Mouse (Mus musculus) embryonic stem cell, embryonic (primary cell): Measurements from ENCODE around the gene Rbck1.

Source experiments
- CTCF ChIA-PET, 4 experiments: fragments of 300-600 bp in 2 of 4; fragments of 350-600 bp in 2 of 4; sonication (Branson Sonifier 250); formaldehyde crosslinking; loops; one replicate each; lab custom pipeline; 2022; ENCODE audit warnings: inconsistent platforms in 2 of 4; lab: Charles Lee
- POLR2A ChIA-PET, 4 experiments: fragments of 300-600 bp in 2 of 4; fragments of 350-600 bp in 2 of 4; sonication (Branson Sonifier 250); formaldehyde crosslinking; loops; one replicate each; lab custom pipeline; 2022; ENCODE audit warnings: antibody characterized with exemption in 4 of 4, inconsistent platforms in 1 of 4; lab: Charles Lee

The Rbck1 gene

GRCm38 (mm10) chr2:152349842-152350540 is 17.5 kb upstream of the Rbck1 start:
- POLR2A ChIA-PET = interaction anchor here (0.6 to 5.9 kb wide), 120 partner anchors 8 to 1249 kb away, joined by 3 to 116 read pairs (median 4); partner anchors contain the start of genes Rbck1 (in 4 of the 4), Tbc1d20 (in 3 of the 4), Sox12 (in 2 of the 4) and Trib3 (in 2 of the 4)
- CTCF ChIA-PET = interaction anchor here (0.7 to 3.7 kb wide), 11 partner anchors 10 to 330 kb away, joined by 3 to 40 read pairs (median 6); no protein-coding TSS in a partner anchor

GRCm38 (mm10) chr2:152349205-152349604 is 16.8 kb upstream of the Rbck1 start:
- ChIA-PET POLR2A (interaction anchor here in 3 of 4 experiments (0.6 to 5.9 kb wide), 64 partner anchors 8 to 459 kb away, joined by 3 to 116 read pairs (median 6); partner anchors contain the start of genes Rbck1 (in 2 of the 3), Tbc1d20 (in 2 of the 3), Trib3 (in 2 of the 3) and 6820408C15Rik (in 1 of the 3)), CTCF (interaction anchor here in 3 of 4 experiments (1.3 to 3.7 kb wide), 4 partner anchors 14 to 237 kb away, joined by 5 to 40 read pairs (median 13); no protein-coding TSS in a partner anchor)

GRCm38 (mm10) chr2:152347722-152348121 is 15.3 kb upstream of the Rbck1 start:
- POLR2A ChIA-PET = interaction anchor here in 2 of 4 experiments (0.8 to 10.5 kb wide), 10 partner anchors 10 to 53 kb away, joined by 3 to 137 read pairs (median 6); partner anchors contain the start of gene Rbck1 (in 2 of the 2)
- CTCF ChIA-PET = interaction anchor here in 1 of 4 experiments (5.6 kb wide), 1 partner anchor 15 kb away, joined by 92 read pairs; no protein-coding TSS in a partner anchor

- ChIA-PET POLR2A (interaction anchor here (0.6 to 10.5 kb wide), 13 partner anchors 9 to 191 kb away, joined by 3 to 137 read pairs (median 3); no protein-coding TSS in a partner anchor), CTCF (interaction anchor here (0.7 to 5.6 kb wide), 6 partner anchors 16 to 848 kb away, joined by 3 to 92 read pairs (median 5); no protein-coding TSS in a partner anchor)
Measured at GRCm38 (mm10) chr2:152346776-152347465, 14.5 kb upstream of the Rbck1 start.

- POLR2A ChIA-PET = interaction anchor here (0.6 to 10.5 kb wide), 38 partner anchors 12 to 415 kb away, joined by 3 to 197 read pairs (median 14); partner anchors contain the start of genes Rbck1 (in 3 of the 4), Csnk2a1 (in 2 of the 4), Tbc1d20 (in 2 of the 4) and Sox12 (in 1 of the 4)
- CTCF ChIA-PET = interaction anchor here (0.6 to 5.6 kb wide), 11 partner anchors 14 to 325 kb away, joined by 3 to 92 read pairs (median 18); no protein-coding TSS in a partner anchor
Measured at GRCm38 (mm10) chr2:152345393-152345792, 12.9 kb upstream of the Rbck1 start.

- ChIA-PET POLR2A (interaction anchor here (0.5 to 10.5 kb wide), 89 partner anchors 7 to 803 kb away, joined by 3 to 197 read pairs (median 7); partner anchors contain the start of genes Rbck1 (in 3 of the 4), Csnk2a1 (in 2 of the 4), Mcts2 (in 2 of the 4) and Tbc1d20 (in 2 of the 4)), CTCF (interaction anchor here (0.5 to 5.6 kb wide), 21 partner anchors 10 to 325 kb away, joined by 3 to 92 read pairs (median 6); partner anchors contain the start of gene Rbck1 (in 1 of the 4))
Measured at GRCm38 (mm10) chr2:152344909-152345308, 12.5 kb upstream of the Rbck1 start.

GRCm38 (mm10) chr2:152344361-152344760 is 11.9 kb upstream of the Rbck1 start:
- POLR2A ChIA-PET = interaction anchor here (0.5 to 10.5 kb wide), 170 partner anchors 7 to 1305 kb away, joined by 3 to 197 read pairs (median 6); partner anchors contain the start of genes Rbck1 (in 3 of the 4), Srxn1 (in 3 of the 4), Tbc1d20 (in 3 of the 4) and Csnk2a1 (in 2 of the 4)
- CTCF ChIA-PET = interaction anchor here (0.5 to 5.6 kb wide), 56 partner anchors 10 to 430 kb away, joined by 3 to 92 read pairs (median 4); partner anchors contain the start of genes Rbck1 (in 3 of the 4), Tbc1d20 (in 2 of the 4), Nrsn2 (in 1 of the 4) and Sox12 (in 1 of the 4)

GRCm38 (mm10) chr2:152343329-152344213 is 11.1 kb upstream of the Rbck1 start, which contains the start of gene Trib3:
Trib3 (minus strand) TSS chr2:152344032.
- POLR2A ChIA-PET = interaction anchor here (0.6 to 10.5 kb wide), 200 partner anchors 8 to 1434 kb away, joined by 3 to 197 read pairs (median 5); partner anchors contain the start of genes Rbck1 (in 3 of the 4), Srxn1 (in 3 of the 4), Tbc1d20 (in 3 of the 4) and Csnk2a1 (in 2 of the 4)
- CTCF ChIA-PET = interaction anchor here (0.5 to 5.6 kb wide), 104 partner anchors 8 to 1816 kb away, joined by 3 to 92 read pairs (median 3); partner anchors contain the start of genes Rbck1 (in 3 of the 4), Tbc1d20 (in 3 of the 4), Nrsn2 (in 1 of the 4) and Sox12 (in 1 of the 4)

GRCm38 (mm10) chr2:152339631-152340179 is 7.3 kb upstream of the Rbck1 start:
- ChIA-PET POLR2A (interaction anchor here in 3 of 4 experiments (0.6 to 10.5 kb wide), 25 partner anchors 8 to 320 kb away, joined by 3 to 197 read pairs (median 4); partner anchors contain the start of genes Tbc1d20 (in 2 of the 3), Csnk2a1 (in 1 of the 3), Nrsn2 (in 1 of the 3) and Rbck1 (in 1 of the 3)), CTCF (interaction anchor here in 3 of 4 experiments (0.5 to 5.1 kb wide), 7 partner anchors 24 to 251 kb away, joined by 3 to 28 read pairs (median 5); partner anchors contain the start of gene Tbc1d20 (in 2 of the 3))

GRCm38 (mm10) chr2:152338319-152338718 is 5.9 kb upstream of the Rbck1 start:
- ChIA-PET CTCF (interaction anchor here in 1 of 4 experiments (1.4 to 5.1 kb wide), 2 partner anchors 25 to 27 kb away, joined by 4 to 28 read pairs; no protein-coding TSS in a partner anchor), POLR2A (interaction anchor here in 2 of 4 experiments (0.8 to 10.5 kb wide), 11 partner anchors 6 to 243 kb away, joined by 3 to 197 read pairs (median 14); partner anchors contain the start of genes Rbck1 (in 1 of the 2) and Tbc1d20 (in 1 of the 2))

GRCm38 (mm10) chr2:152337591-152338212 is 5.2 kb upstream of the Rbck1 start:
- ChIA-PET POLR2A (interaction anchor here in 2 of 4 experiments (0.8 to 10.5 kb wide), 9 partner anchors 9 to 47 kb away, joined by 3 to 137 read pairs (median 14); partner anchors contain the start of gene Tbc1d20 (in 1 of the 2)), CTCF (interaction anchor here in 1 of 4 experiments (1.4 to 5.1 kb wide), 2 partner anchors 26 to 28 kb away, joined by 4 to 28 read pairs; no protein-coding TSS in a partner anchor)

GRCm38 (mm10) chr2:152336856-152337255 is 4.4 kb upstream of the Rbck1 start:
- POLR2A ChIA-PET = interaction anchor here in 2 of 4 experiments (0.8 to 8.4 kb wide), 5 partner anchors 8 to 25 kb away, joined by 3 to 116 read pairs (median 8); no protein-coding TSS in a partner anchor
- CTCF ChIA-PET = interaction anchor here in 2 of 4 experiments (0.7 to 5.1 kb wide), 2 partner anchors 26 to 44 kb away, joined by 3 to 28 read pairs; no protein-coding TSS in a partner anchor

- CTCF ChIA-PET = interaction anchor here in 1 of 4 experiments (0.6 kb wide), 1 partner anchor 8 kb away, joined by 3 read pairs; the partner anchor contains the start of gene Trib3
- POLR2A ChIA-PET = interaction anchor here in 3 of 4 experiments (0.6 to 8.8 kb wide), 8 partner anchors 7 to 151 kb away, joined by 3 to 197 read pairs (median 20); partner anchors contain the start of genes Trib3 (in 3 of the 3) and Tbc1d20 (in 1 of the 3)
Measured at GRCm38 (mm10) chr2:152335289-152335820, 2.9 kb upstream of the Rbck1 start.
